Mouse (Mus musculus) limb, embryonic 13.5 days (tissue): ENCODE measurements around the gene Zbtb42. TPM values are rescaled to one million over a fixed set of nuclear protein-coding genes. Genes with fewer than 3 reads are reported as not detected.

Source experiments
- ATAC-seq: fragments of 200-750 bp; cut with Nextera tagmentation; 2 replicates; pipeline ENCODE4 v1.8.0; 2017; ENCODE audit warnings: low read depth, moderate number of reproducible peaks, moderate TSS enrichment; ENCODE audit not compliant: low FRiP score
- H3K27ac ChIP-seq: fragments of 300-500 bp; sonication (generic); 2 replicates; pipeline ENCODE4 v1.5.1; 2015; ENCODE audit warnings: inconsistent platforms, mild to moderate bottlenecking, moderate library complexity
- H3K27me3 ChIP-seq: fragments of 300-500 bp; sonication (generic); 2 replicates; pipeline ENCODE4 v1.6.1; 2015; ENCODE audit warnings: mild to moderate bottlenecking, inconsistent platforms
- H3K36me3 ChIP-seq: fragments of 300-500 bp; sonication (generic); 2 replicates; pipeline ENCODE4 v1.6.1; 2015; ENCODE audit warnings: inconsistent platforms, mild to moderate bottlenecking, moderate library complexity
- H3K4me1 ChIP-seq: fragments of 300-500 bp; sonication (generic); 2 replicates; pipeline ENCODE4 v1.6.1; 2015; ENCODE audit warnings: inconsistent platforms
- H3K4me2 ChIP-seq: fragments of 300-500 bp; sonication (generic); replicated peaks from 2 replicates; pipeline ENCODE4 v1.6.1; 2015; ENCODE audit warnings: inconsistent platforms, mild to moderate bottlenecking, moderate library complexity
- H3K4me3 ChIP-seq: fragments of 300-500 bp; sonication (generic); 2 replicates; pipeline ENCODE4 v1.5.1; 2015; ENCODE audit warnings: moderate library complexity, mild to moderate bottlenecking, inconsistent platforms
- H3K9ac ChIP-seq: fragments of 300-500 bp; sonication (generic); 2 replicates; pipeline ENCODE4 v1.6.1; 2015; ENCODE audit warnings: mild to moderate bottlenecking, inconsistent platforms
- H3K9me3 ChIP-seq: fragments of 300-500 bp; sonication (generic); 2 replicates; pipeline ENCODE4 v1.6.1; 2016; ENCODE audit warnings: inconsistent platforms
- WGBS: fragments of 180-500 bp; shearing (Covaris S2); methylation state at CpG from one replicate; pipeline ENCODE4 v1.1.7; 2015; 5-methylcytosine and 5-hydroxymethylcytosine counted together
- polyA plus RNA-seq: library from polyadenylated mRNA; unstranded; fragments of >200 nt; fragmentation: Nextera tagmentation; extraction: Ambion mirVana; gene quantifications from 2 replicates; pipeline ENCODE4 v1.2.1, GENCODE M21; 2015

Gene Zbtb42
- 2.2 and 2.4 TPM in 2 replicates for polyA plus RNA-seq

GRCm38 (mm10) chr12:112678555-112679026 is at the start of gene Zbtb42:
Gene Zbtb42 (plus strand): TSS chr12:112678828.
- peak within 1 kb of the TSS; percentile 70 for H3K9ac ChIP-seq
- WGBS: under 1% methylated on average over 59 of the region's 60 CpGs
- ATAC-seq: 0 out of 2 replicates have a peak, but pooled peaks have one; percentile 13
- H3K27me3 ChIP-seq: peaks cover 53% of the 10 kb centered on the region
- H3K4me3 ChIP-seq: peak within 1 kb of the TSS; percentile 67
- H3K9me3 ChIP-seq: no peaks in the 10 kb centered on the region
- H3K36me3 ChIP-seq: no peaks in the 10 kb centered on the region
- peaks cover 40% of the 10 kb centered on the region for H3K4me1 ChIP-seq
- H3K4me2 ChIP-seq: peak within 1 kb of the TSS; percentile 98
- H3K27ac ChIP-seq: no peak within 1 kb of the TSS

- Histone ChIP-seq H3K27ac (peak overlapping the region; percentile 33; the same call in 1 of the 2 replicates), H3K4me3 (peak overlapping the region; percentile 32), H3K9ac (peak overlapping the region; percentile 25; the same call in 1 of the 2 replicates), H3K4me2 (peak overlapping the region; percentile 55), H3K4me1 (peaks cover 15% of the 10 kb centered on the region), H3K36me3 (no peaks in the 10 kb centered on the region), H3K9me3 (no peaks in the 10 kb centered on the region), H3K27me3 (no peaks in the 10 kb centered on the region)
- peak; percentile 73 for ATAC-seq
- WGBS: 37% methylated on average over 19 of the region's 19 CpGs
Observed at GRCm38 (mm10) chr12:112628928-112629721, 49.5 kb upstream of the Zbtb42 start.

DNA sequence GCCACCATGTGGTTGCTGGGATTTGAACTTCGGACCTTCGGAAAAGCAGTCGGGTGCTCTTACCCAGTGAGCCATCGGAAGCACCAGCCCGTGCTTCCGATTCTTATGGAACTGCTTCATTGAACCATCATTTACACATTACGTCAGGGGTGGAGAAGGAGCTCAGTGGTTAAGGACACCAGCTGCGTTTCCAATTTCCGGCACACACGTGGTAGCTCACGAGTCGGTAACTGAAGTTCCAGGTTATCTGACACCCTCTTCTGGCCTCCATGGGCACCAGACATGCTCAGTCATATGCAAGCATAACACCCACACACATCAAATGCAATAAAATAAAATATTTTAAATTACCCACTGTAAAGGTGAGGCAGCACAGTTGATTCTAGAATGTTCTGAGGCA is 48.6 kb upstream of the Zbtb42 start:
- no peak overlapping the region for H3K4me2 ChIP-seq
- no peaks in the 10 kb centered on the region for H3K27me3 ChIP-seq
- H3K4me3 ChIP-seq: no peak overlapping the region
- 84% methylated on average over 12 of the region's 12 CpGs for WGBS
- H3K27ac ChIP-seq: no peak overlapping the region
- no peaks in the 10 kb centered on the region for H3K9me3 ChIP-seq
- no peaks in the 10 kb centered on the region for H3K36me3 ChIP-seq
- peaks cover 15% of the 10 kb centered on the region for H3K4me1 ChIP-seq
- ATAC-seq: no peak
- H3K9ac ChIP-seq: no peak overlapping the region

DNA sequence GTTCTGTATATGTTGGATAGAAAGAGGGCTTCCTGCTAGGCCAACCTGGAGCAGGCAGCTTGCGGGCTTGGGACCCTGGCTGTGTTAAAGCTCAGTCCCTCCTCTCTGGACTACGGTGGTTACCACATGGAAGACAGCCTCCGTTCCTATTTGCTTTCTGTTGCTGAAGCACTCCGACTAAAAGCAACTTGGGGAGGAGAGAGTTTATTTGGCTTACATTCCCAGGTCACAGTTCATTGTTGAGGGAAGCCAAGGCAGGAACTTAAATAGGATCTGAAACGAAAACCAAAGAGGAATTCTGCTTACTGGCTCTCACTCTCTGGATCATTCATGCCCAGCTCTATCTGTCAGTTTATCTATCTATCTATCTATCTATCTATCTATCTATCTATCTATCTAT is 47.8 kb upstream of the Zbtb42 start:
- 82% methylated on average over 5 of the region's 5 CpGs for WGBS
- no peaks in the 10 kb centered on the region for H3K9me3 ChIP-seq

GRCm38 (mm10) chr12:112631472-112631871 is 47.2 kb upstream of the Zbtb42 start:
- Histone ChIP-seq H3K27ac (no peak overlapping the region), H3K27me3 (no peaks in the 10 kb centered on the region), H3K4me2 (no peak overlapping the region), H3K36me3 (no peaks in the 10 kb centered on the region), H3K4me3 (no peak overlapping the region), H3K9me3 (no peaks in the 10 kb centered on the region), H3K9ac (no peak overlapping the region), H3K4me1 (peaks cover 15% of the 10 kb centered on the region)
- WGBS: 24% methylated on average over 1 of the region's 1 CpGs
- no peak for ATAC-seq

More for the DNA sequence above, 47.8 kb upstream of the Zbtb42 start:
- no peak overlapping the region for H3K4me3 ChIP-seq
- no peak for ATAC-seq
- no peaks in the 10 kb centered on the region for H3K36me3 ChIP-seq
- H3K27me3 ChIP-seq: no peaks in the 10 kb centered on the region
- H3K9ac ChIP-seq: no peak overlapping the region
- peaks cover 15% of the 10 kb centered on the region for H3K4me1 ChIP-seq
- no peak overlapping the region for H3K27ac ChIP-seq
- H3K4me2 ChIP-seq: no peak overlapping the region

- Histone ChIP-seq H3K27me3 (no peaks in the 10 kb centered on the region), H3K27ac (no peak overlapping the region), H3K4me2 (no peak overlapping the region), H3K36me3 (no peaks in the 10 kb centered on the region), H3K4me1 (peaks cover 15% of the 10 kb centered on the region), H3K9me3 (no peaks in the 10 kb centered on the region), H3K9ac (no peak overlapping the region), H3K4me3 (no peak overlapping the region)
- ATAC-seq: no peak
- 73% methylated on average over 11 of the region's 11 CpGs for WGBS
Observed at GRCm38 (mm10) chr12:112632084-112632777, 46.4 kb upstream of the Zbtb42 start.

- no peak overlapping the region for H3K4me2 ChIP-seq
- no peaks in the 10 kb centered on the region for H3K36me3 ChIP-seq
- no peak overlapping the region for H3K27ac ChIP-seq
- ATAC-seq: no peak
- no peaks in the 10 kb centered on the region for H3K9me3 ChIP-seq
- H3K9ac ChIP-seq: no peak overlapping the region
- no peaks in the 10 kb centered on the region for H3K27me3 ChIP-seq
- 88% methylated on average over 5 of the region's 5 CpGs for WGBS
- peaks cover 15% of the 10 kb centered on the region for H3K4me1 ChIP-seq
- no peak overlapping the region for H3K4me3 ChIP-seq
Observed at GRCm38 (mm10) chr12:112632907-112633306, 45.7 kb upstream of the Zbtb42 start.

GRCm38 (mm10) chr12:112633686-112634085 is 44.9 kb upstream of the Zbtb42 start:
- Histone ChIP-seq H3K4me1 (peaks cover 9% of the 10 kb centered on the region), H3K27me3 (no peaks in the 10 kb centered on the region), H3K4me2 (no peak overlapping the region), H3K9ac (no peak overlapping the region), H3K36me3 (no peaks in the 10 kb centered on the region), H3K9me3 (no peaks in the 10 kb centered on the region), H3K4me3 (no peak overlapping the region), H3K27ac (no peak overlapping the region)
- ATAC-seq: no peak
- WGBS: 78% methylated on average over 9 of the region's 9 CpGs

DNA sequence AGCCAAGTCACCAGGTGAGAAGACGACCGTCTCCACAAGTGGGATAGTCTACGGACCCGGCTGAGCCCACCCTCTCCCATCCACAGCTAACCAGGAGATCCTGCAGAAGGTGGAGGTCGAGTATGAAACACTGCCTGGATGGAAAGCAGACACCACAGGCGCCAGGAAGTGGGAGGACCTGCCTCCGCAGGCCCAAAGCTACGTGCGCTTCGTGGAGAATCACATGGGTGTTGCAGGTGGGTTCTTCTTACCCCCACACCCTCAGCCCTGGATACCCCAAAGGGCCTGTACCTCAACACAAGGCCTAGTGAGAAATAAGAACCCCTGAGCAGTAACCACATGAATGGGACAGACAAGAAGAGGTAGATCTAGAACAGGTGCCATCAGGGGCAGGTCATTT is 39.1 kb upstream of the Zbtb42 start:
- Histone ChIP-seq H3K9ac (no peak overlapping the region), H3K4me2 (no peak overlapping the region), H3K9me3 (no peaks in the 10 kb centered on the region), H3K36me3 (no peaks in the 10 kb centered on the region), H3K4me1 (no peaks in the 10 kb centered on the region; the same call in 1 of the 2 replicates), H3K4me3 (no peak overlapping the region), H3K27me3 (no peaks in the 10 kb centered on the region), H3K27ac (no peak overlapping the region)
- WGBS: 80% methylated on average over 10 of the region's 10 CpGs
- no peak for ATAC-seq

- Histone ChIP-seq H3K36me3 (peaks cover 14% of the 10 kb centered on the region), H3K27ac (no peak overlapping the region), H3K4me3 (no peak overlapping the region), H3K9ac (no peak overlapping the region), H3K4me2 (no peak overlapping the region), H3K27me3 (no peaks in the 10 kb centered on the region), H3K4me1 (peaks cover 16% of the 10 kb centered on the region), H3K9me3 (no peaks in the 10 kb centered on the region)
- no peak for ATAC-seq
- WGBS: 93% methylated on average over 6 of the region's 6 CpGs
Observed at GRCm38 (mm10) chr12:112643126-112643525, 35.5 kb upstream of the Zbtb42 start.

DNA sequence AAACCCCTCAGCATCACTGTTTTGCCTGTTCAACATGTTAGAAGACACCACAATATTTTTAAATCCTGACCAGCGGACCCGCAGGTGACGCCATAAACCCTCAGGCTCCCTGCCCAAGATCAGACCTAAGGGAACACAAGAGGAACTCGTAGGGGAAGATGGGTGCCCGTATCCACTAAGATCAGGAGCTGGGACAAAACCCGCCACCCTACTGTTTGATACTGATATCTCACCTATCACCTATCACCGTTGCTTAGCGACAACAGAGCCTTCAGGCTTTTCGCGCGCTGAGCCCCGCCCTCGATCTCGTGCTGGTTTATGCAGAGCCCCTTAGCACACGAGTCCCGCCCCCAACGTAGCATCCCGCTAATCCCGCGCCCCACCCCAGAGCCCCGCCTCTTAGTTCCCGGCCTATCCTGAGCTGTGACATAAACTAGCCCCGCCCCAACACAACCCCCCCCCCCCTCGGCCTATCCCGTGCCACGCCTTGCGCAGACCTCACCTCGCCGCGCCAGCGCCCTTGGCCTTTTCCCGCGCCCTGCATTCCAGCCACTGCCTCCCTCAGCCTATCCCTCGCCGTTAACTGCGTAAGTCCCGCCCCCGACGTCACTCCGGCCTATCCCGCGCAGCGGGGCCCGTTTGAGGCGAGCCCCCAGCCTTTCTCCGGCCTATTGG is 34.3 kb upstream of the Zbtb42 start, which contains the start of gene Siva1:
Siva1 (plus strand) TSS at position 500 of the 675 bp plus-strand sequence.
- ATAC-seq: peak; percentile 98
- H3K4me1 ChIP-seq: peaks cover 16% of the 10 kb centered on the region
- no peaks in the 10 kb centered on the region for H3K27me3 ChIP-seq
- H3K4me2 ChIP-seq: peak within 1 kb of the TSS; percentile 77
- peak within 1 kb of the TSS; percentile 68 for H3K4me3 ChIP-seq
- H3K27ac ChIP-seq: peak within 1 kb of the TSS; percentile 88
- peaks cover 26% of the 10 kb centered on the region for H3K36me3 ChIP-seq
- no peaks in the 10 kb centered on the region for H3K9me3 ChIP-seq
- peak within 1 kb of the TSS; percentile 93 for H3K9ac ChIP-seq
- WGBS: 1% methylated on average over 45 of the region's 46 CpGs
